Mouse (Mus musculus) embryonic stem cell, embryonic (primary cell): ENCODE measurements at regions not wholly inside any gene's neighbourhood (a gene's known extent, or its start where the extent isn't known, plus 50 kb on each side); places are given as distances from the start of the nearest gene placed in this dataset.
"Not testable (repeated sequence)": the region's sequence is repeated elsewhere in the genome, so short reads cannot be mapped to it uniquely, and the experiment has no call there.

ENCODE experiments used
- CTCF ChIA-PET, 4 experiments: fragments of 300-600 bp in 2 of 4; fragments of 350-600 bp in 2 of 4; sonication (Branson Sonifier 250); formaldehyde crosslinking; loops; one replicate each; lab custom pipeline; 2022; ENCODE audit warnings: inconsistent platforms in 2 of 4; lab: Charles Lee
- POLR2A ChIA-PET, 4 experiments: fragments of 300-600 bp in 2 of 4; fragments of 350-600 bp in 2 of 4; sonication (Branson Sonifier 250); formaldehyde crosslinking; loops; one replicate each; lab custom pipeline; 2022; ENCODE audit warnings: antibody characterized with exemption in 4 of 4, inconsistent platforms in 1 of 4; lab: Charles Lee

GRCm38 (mm10) chr7:73032316-73032980, 342.9 kb upstream of the Rgma start:
- POLR2A ChIA-PET: interaction anchor here in 1 of 4 experiments (0.9 kb wide), 1 partner anchor 367 kb away, joined by 3 read pairs; no protein-coding TSS in a partner anchor
- CTCF ChIA-PET: no interaction called here

GRCm38 (mm10) chr7:73036801-73037555, 338.3 kb upstream of the Rgma start:
- POLR2A ChIA-PET: no interaction called here
- CTCF ChIA-PET: no interaction called here

- CTCF ChIA-PET: no interaction called here
These were observed 337.7 kb upstream of the Rgma start for GRCm38 (mm10) chr7:73037638-73038037.

GRCm38 (mm10) chr7:73039921-73040320, 335.4 kb upstream of the Rgma start:
- CTCF ChIA-PET: no interaction called here
- POLR2A ChIA-PET: no interaction called here

More at GRCm38 (mm10) chr7:73037638-73038037, 337.7 kb upstream of the Rgma start:
- POLR2A ChIA-PET: no interaction called here

- CTCF ChIA-PET: interaction anchor here in 1 of 4 experiments (0.6 kb wide), 1 partner anchor 378 kb away, joined by 3 read pairs; no protein-coding TSS in a partner anchor
These were observed 331.0 kb upstream of the Rgma start for GRCm38 (mm10) chr7:73044316-73044715.

GRCm38 (mm10) chr7:73055891-73056290, 319.4 kb upstream of the Rgma start:
- CTCF ChIA-PET: interaction anchor here in 1 of 4 experiments (1.2 kb wide), 1 partner anchor 18 kb away, joined by 3 read pairs; no protein-coding TSS in a partner anchor
- POLR2A ChIA-PET: no interaction called here

More at GRCm38 (mm10) chr7:73044316-73044715, 331.0 kb upstream of the Rgma start:
- POLR2A ChIA-PET: no interaction called here

GRCm38 (mm10) chr7:73063556-73063955, 311.8 kb upstream of the Rgma start:
- ChIA-PET CTCF (no interaction called here), POLR2A (no interaction called here)

GRCm38 (mm10) chr7:73068534-73068933, 306.8 kb upstream of the Rgma start:
- POLR2A ChIA-PET: no interaction called here

GRCm38 (mm10) chr7:73069352-73069751, 306.0 kb upstream of the Rgma start:
- ChIA-PET POLR2A (no interaction called here), CTCF (no interaction called here)

More at GRCm38 (mm10) chr7:73068534-73068933, 306.8 kb upstream of the Rgma start:
- CTCF ChIA-PET: no interaction called here

- POLR2A ChIA-PET, CTCF ChIA-PET: not testable (repeated sequence)
These were observed 299.9 kb upstream of the Rgma start for GRCm38 (mm10) chr7:73075391-73075790.

- ChIA-PET POLR2A (no interaction called here), CTCF (no interaction called here)
These were observed 287.7 kb upstream of the Rgma start for GRCm38 (mm10) chr7:73087496-73088185.

- ChIA-PET POLR2A (interaction anchor here in 1 of 4 experiments (0.6 kb wide), 1 partner anchor 26 kb away, joined by 3 read pairs; no protein-coding TSS in a partner anchor), CTCF (no interaction called here)
These were observed 287.0 kb upstream of the Rgma start for GRCm38 (mm10) chr7:73088321-73088720.

GRCm38 (mm10) chr7:73091758-73092157, 283.6 kb upstream of the Rgma start:
- POLR2A ChIA-PET: no interaction called here
- CTCF ChIA-PET: no interaction called here

GRCm38 (mm10) chr7:73094059-73094458, 281.2 kb upstream of the Rgma start:
- ChIA-PET POLR2A (interaction anchor here in 2 of 4 experiments (0.6 to 0.8 kb wide), 3 partner anchors 12 to 46 kb away, joined by 5 to 9 read pairs (median 5); no protein-coding TSS in a partner anchor), CTCF (interaction anchor here in 3 of 4 experiments (0.5 to 0.8 kb wide), 7 partner anchors 35 to 888 kb away, joined by 3 to 5 read pairs (median 3); no protein-coding TSS in a partner anchor)

- CTCF ChIA-PET: no interaction called here
- POLR2A ChIA-PET: no interaction called here
These were observed 256.4 kb upstream of the Rgma start for GRCm38 (mm10) chr7:73118871-73119270.

GRCm38 (mm10) chr7:73120276-73120675, 255.0 kb upstream of the Rgma start:
- ChIA-PET CTCF (no interaction called here), POLR2A (no interaction called here)

- POLR2A ChIA-PET: interaction anchor here in 1 of 4 experiments (0.8 kb wide), 1 partner anchor 14 kb away, joined by 3 read pairs; no protein-coding TSS in a partner anchor
- CTCF ChIA-PET: no interaction called here
These were observed 250.3 kb upstream of the Rgma start for GRCm38 (mm10) chr7:73124976-73125375.

GRCm38 (mm10) chr7:73125864-73126263, 249.4 kb upstream of the Rgma start:
- POLR2A ChIA-PET: interaction anchor here in 1 of 4 experiments (0.8 kb wide), 1 partner anchor 13 kb away, joined by 3 read pairs; no protein-coding TSS in a partner anchor
- CTCF ChIA-PET: no interaction called here

- ChIA-PET POLR2A (interaction anchor here in 1 of 4 experiments (0.7 kb wide), 1 partner anchor 288 kb away, joined by 4 read pairs; no protein-coding TSS in a partner anchor), CTCF (no interaction called here)
These were observed 239.5 kb upstream of the Rgma start for GRCm38 (mm10) chr7:73135786-73136185.
